In genomic region chr3:14948067-14948800, GRCm38 (mm10) we compare ENCODE assay signal across 8 mouse cellular contexts.
DNase-seq lines count a peak whose midpoint lies in the region; ATAC-seq lines count a peak whose summit lies in the region.

No protein-coding gene starts in this region.

- DNase-seq in cerebellum, adult 11 months, result peak; percentile 50
- DNase-seq in urinary bladder, postnatal 14 days (ENCODE audit: low spot score), result peak; percentile 18
- no peak for DNase-seq in urinary bladder, postnatal 25 days (ENCODE audit: low spot score)
- peak; percentile 5 to 14 for DNase-seq in left cerebral cortex, adult 18-20 months (ENCODE audit: low spot score in 2 of 2)
- DNase-seq in testis, postnatal 14 days (ENCODE audit: low spot score), result peak; percentile 27
- DNase-seq in gastrocnemius, postnatal 4 days (ENCODE audit: low spot score in 2 of 2), result no peak

- no peaks in the 10 kb centered on the region for H3K36me3 ChIP-seq in forebrain, embryonic 13.5 days (ENCODE audit: poor library complexity, severe bottlenecking)

- no peaks in the 10 kb centered on the region for H3K27me3 ChIP-seq in forebrain, embryonic 13.5 days

- WGBS in forebrain, embryonic 13.5 days, result 71% methylated on average over 6 of the region's 6 CpGs

- no peaks in the 10 kb centered on the region for H3K4me1 ChIP-seq in forebrain, embryonic 13.5 days

- no peak overlapping the region for H3K9ac ChIP-seq in forebrain, embryonic 13.5 days

- H3K9me3 ChIP-seq in forebrain, embryonic 13.5 days (replicated peaks), result no peaks in the 10 kb centered on the region

- no peak overlapping the region for H3K4me3 ChIP-seq in forebrain, embryonic 13.5 days

- no peak overlapping the region for H3K27ac ChIP-seq in forebrain, embryonic 13.5 days

- H3K4me2 ChIP-seq in forebrain, embryonic 13.5 days, result no peak overlapping the region

- ATAC-seq in cerebellum, adult (ENCODE audit: insufficient number of reproducible peaks, low FRiP score, low TSS enrichment), result no peak
- no peak for ATAC-seq in forebrain, embryonic 13.5 days

Comparison
In these comparisons a context has a peak if more than half of its experiments do, and no peak if none do; other contexts are left out.
1. DNase-seq: peak in cerebellum, adult 11 months (single experiment), urinary bladder, postnatal 14 days (single experiment), left cerebral cortex, adult 18-20 months (2 of 2) and testis, postnatal 14 days (single experiment); none in urinary bladder, postnatal 25 days (single experiment) and gastrocnemius, postnatal 4 days (0 of 2).